Mouse (Mus musculus) ES-E14 (cell line): ENCODE data around the gene E030030I06Rik. TPM values are rescaled to one million over a fixed set of nuclear protein-coding genes. Genes with fewer than 3 reads are reported as not detected.
"Not testable (repeated sequence)": the region's sequence is repeated elsewhere in the genome, so short reads cannot be mapped to it uniquely, and the experiment has no call there.

Experiments
- DNase-seq: peaks from one replicate; pipeline ENCODE4 v3.0.0-alpha.2; 2013; ENCODE audit warnings: low read depth, low spot score
- H3K27ac ChIP-seq: 2 replicates; pipeline ENCODE4 v1.5.1; 2012; ENCODE audit warnings: low read depth, mild to moderate bottlenecking, low read length, moderate library complexity, mixed read lengths; ENCODE audit not compliant: poor library complexity, insufficient read depth, severe bottlenecking
- H3K36me3 ChIP-seq: 2 replicates; pipeline ENCODE4 v1.6.1; 2012; ENCODE audit warnings: mild to moderate bottlenecking, low read length, moderate library complexity, mixed read lengths; ENCODE audit not compliant: control insufficient read depth, poor library complexity, insufficient read depth, severe bottlenecking
- H3K4me1 ChIP-seq, 2 experiments: fragments of 150-350 bp in 1 of 2; sonication (generic) in 1 of 2; 2 replicates each; pipeline ENCODE4 v1.6.1; 2012; ENCODE audit warnings: low read length in 2 of 2, mild to moderate bottlenecking in 1 of 2, mixed read lengths in 1 of 2; ENCODE audit not compliant: control insufficient read depth in 2 of 2, insufficient read depth in 2 of 2, poor library complexity in 1 of 2
- H3K4me3 ChIP-seq, 2 experiments: fragments of 150-350 bp in 1 of 2; sonication (generic) in 1 of 2; 2 replicates each; pipeline ENCODE4 v1.5.1; 2012; ENCODE audit warnings: low read length in 2 of 2, low read depth in 1 of 2, mild to moderate bottlenecking in 1 of 2, mixed read lengths in 1 of 2; ENCODE audit not compliant: insufficient read depth in 1 of 2, poor library complexity in 1 of 2, severe bottlenecking in 1 of 2
- H3K9ac ChIP-seq: 2 replicates; pipeline ENCODE4 v1.6.1; 2012; ENCODE audit warnings: low read depth, mild to moderate bottlenecking, low read length, mixed read lengths; ENCODE audit not compliant: poor library complexity, insufficient read depth, severe bottlenecking
- H3K9me3 ChIP-seq: fragments of 150-350 bp; sonication (generic); 2 replicates; pipeline ENCODE4 v1.6.1; 2012; ENCODE audit warnings: low read depth, mild to moderate bottlenecking, low read length; ENCODE audit not compliant: control insufficient read depth, insufficient read depth
- CHD2 ChIP-seq: IDR thresholded peaks from 2 replicates; pipeline ENCODE4 v1.6.1; 2014; ENCODE audit warnings: mild to moderate bottlenecking, low read depth, low read length, inconsistent platforms
- HCFC1 ChIP-seq: IDR thresholded peaks from 2 replicates; pipeline ENCODE4 v1.6.1; 2012; ENCODE audit warnings: low read length, inconsistent platforms, borderline replicate concordance; ENCODE audit not compliant: insufficient read depth
- MAFK ChIP-seq: IDR thresholded peaks from 2 replicates; pipeline ENCODE4 v1.6.1; 2014; ENCODE audit warnings: mild to moderate bottlenecking, low read depth, low read length, inconsistent platforms; ENCODE audit not compliant: insufficient read depth
- ZC3H11A ChIP-seq: IDR thresholded peaks from 2 replicates; pipeline ENCODE4 v1.6.1; 2012; ENCODE audit warnings: low read depth, mild to moderate bottlenecking, inconsistent platforms, low read length, borderline replicate concordance
- ZNF384 ChIP-seq: IDR thresholded peaks from 2 replicates; pipeline ENCODE4 v1.6.1; 2012; ENCODE audit warnings: low read depth, low read length, inconsistent platforms
- in situ Hi-C, 2 experiments: fragments of 600-800 bp; cut with MboI; formaldehyde crosslinking; loops; one replicate each; pipeline ENCODE4 v1.15.1; 2025; ENCODE audit warnings: low sequenced_read_pairs in 2 of 2, inconsistent platforms in 1 of 2; ENCODE audit not compliant: unreplicated experiment in 2 of 2
- total RNA-seq: library from RNA; depleted of rRNA; stranded (reverse); fragments of 300-350 nt; gene quantifications from 2 replicates; pipeline ENCODE4 v1.2.3, GENCODE M21; 2012

Gene E030030I06Rik
- total RNA-seq, 1 experiment, result not detected

DNA sequence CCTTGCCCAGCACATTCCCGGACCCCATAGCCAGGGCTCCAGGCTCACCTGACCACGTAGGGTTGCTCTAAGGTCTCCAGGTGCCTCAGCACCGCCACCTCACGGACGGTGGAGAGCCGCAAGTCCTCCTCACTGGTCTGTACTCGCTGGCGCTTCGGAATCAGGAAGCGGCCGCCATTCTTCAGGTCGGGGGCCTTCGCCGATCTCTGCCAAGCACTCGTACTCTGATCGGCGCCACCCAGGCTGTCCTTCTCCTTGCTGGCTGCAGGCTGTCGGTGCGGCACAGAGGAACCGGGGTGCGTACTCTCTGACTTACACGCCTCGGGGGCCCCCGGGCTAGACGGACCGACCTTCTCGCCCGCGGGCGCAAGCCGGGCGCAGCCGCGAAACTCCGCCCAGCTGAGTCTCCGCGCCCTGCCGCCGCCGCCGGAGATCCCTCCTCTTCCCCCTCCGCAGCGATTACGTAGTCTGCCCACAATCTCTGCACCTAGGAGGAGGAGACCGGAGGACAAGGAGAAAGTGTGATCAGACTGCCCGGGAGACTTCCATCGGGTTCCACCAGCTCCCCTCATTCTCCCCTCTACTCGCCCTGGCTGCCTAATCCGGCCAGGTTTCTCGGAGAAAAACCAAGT, 513 bp downstream of the E030030I06Rik start:
- Histone ChIP-seq H3K9me3 (no peaks in the 10 kb centered on the region), H3K4me3 (peak overlapping the region; percentile 70 to 80), H3K9ac (peak overlapping the region; percentile 61), H3K27ac (no peak overlapping the region), H3K4me1 (no peaks in the 10 kb centered on the region), H3K36me3 (no peaks in the 10 kb centered on the region)
- no peak for DNase-seq
- TF ChIP-seq CHD2 (no peak), ZC3H11A (no peak), MAFK (no peak), ZNF384 (no peak), HCFC1 (no peak)
- in situ Hi-C loops, result no loop called here

DNA sequence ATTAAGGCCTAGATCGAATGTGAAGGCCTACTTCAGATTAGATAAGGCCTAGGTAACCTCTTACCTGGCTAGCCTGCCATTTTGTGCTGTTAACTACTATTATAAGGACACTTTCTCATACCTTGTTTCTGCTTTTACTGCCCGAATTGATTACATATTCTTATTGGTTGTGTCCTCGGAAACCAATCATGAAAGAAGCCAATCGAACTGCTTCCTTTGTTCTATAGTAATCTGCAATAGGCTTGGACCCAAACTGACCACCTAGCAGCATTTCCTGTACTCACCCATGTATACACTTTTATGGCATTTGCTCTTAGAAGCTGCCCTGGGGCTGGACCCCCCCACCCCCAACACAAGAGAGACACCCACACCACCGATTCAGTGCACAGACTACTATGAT, 6.1 kb downstream of the E030030I06Rik start:
- no peaks in the 10 kb centered on the region for H3K36me3 ChIP-seq
- H3K9me3 ChIP-seq, result no peaks in the 10 kb centered on the region
- no peak overlapping the region for H3K4me3 ChIP-seq
- H3K4me1 ChIP-seq, result no peaks in the 10 kb centered on the region
- no peak for DNase-seq
- in situ Hi-C loops, result no loop called here
- H3K9ac ChIP-seq, result no peak overlapping the region
- TF ChIP-seq ZC3H11A, result no peak
- TF ChIP-seq HCFC1, result no peak
- no peak for TF ChIP-seq CHD2
- TF ChIP-seq MAFK, result no peak
- no peak for TF ChIP-seq ZNF384
- H3K27ac ChIP-seq, result no peak overlapping the region

DNA sequence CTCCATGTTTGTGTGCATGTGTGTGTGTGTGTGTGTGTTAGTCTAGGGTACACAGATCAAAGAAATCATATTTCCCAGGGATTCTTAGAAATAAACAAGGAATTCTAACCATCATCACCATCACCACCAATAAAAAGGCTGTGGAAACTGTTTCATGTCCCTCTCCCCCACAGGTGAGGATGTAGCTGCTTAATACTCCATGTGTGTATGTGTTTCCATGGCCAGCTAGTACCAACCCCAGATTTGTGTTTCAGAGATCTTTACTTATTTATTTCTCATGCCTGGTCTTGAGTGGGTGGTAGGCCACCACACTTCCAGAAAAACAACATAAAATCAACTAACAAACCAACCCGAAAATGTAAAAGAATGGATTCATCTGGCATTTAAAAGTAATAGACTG, 6.9 kb downstream of the E030030I06Rik start:
- DNase-seq, result peak; percentile 98
- H3K4me1 ChIP-seq, H3K36me3 ChIP-seq, H3K9ac ChIP-seq, H3K9me3 ChIP-seq, H3K4me3 ChIP-seq, in situ Hi-C loops, H3K27ac ChIP-seq: not testable (repeated sequence)

DNA sequence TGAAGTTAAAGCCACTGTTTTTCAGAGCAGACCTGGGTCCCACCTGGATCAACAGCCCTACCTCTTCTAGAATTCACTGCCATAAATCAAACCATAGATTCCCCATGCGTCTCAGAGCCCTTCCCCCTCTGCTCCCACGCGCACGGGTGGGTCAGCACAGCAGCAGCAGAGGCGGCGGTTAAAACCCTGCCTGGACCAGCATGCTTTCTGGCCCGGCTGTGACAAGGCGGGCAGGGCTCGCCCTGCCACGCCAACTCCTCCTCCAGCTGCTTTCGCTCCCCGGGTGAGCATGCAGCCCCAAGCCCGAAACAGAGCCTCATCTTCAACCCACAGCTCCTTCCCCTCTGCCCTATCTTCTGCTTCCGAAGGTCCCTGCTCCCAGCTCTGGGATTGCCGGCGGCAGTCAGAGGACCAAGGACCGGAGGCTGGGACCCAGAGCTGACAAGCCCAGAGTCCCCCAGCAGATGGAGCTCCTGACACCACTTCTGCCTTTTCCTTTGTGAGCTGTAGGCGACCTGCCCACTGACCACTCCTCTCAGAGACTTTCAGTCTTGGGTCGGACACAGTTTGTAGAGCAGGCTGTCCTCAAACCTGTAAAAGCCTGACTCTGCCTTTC, 8.3 kb downstream of the E030030I06Rik start:
- H3K9me3 ChIP-seq, result no peaks in the 10 kb centered on the region
- no peak for DNase-seq
- H3K4me3 ChIP-seq, result peak overlapping the region; percentile 27 to 30; a peak in 1 of 4 replicates
- H3K9ac ChIP-seq, result no peak overlapping the region
- in situ Hi-C loops, result no loop called here
- no peaks in the 10 kb centered on the region for H3K36me3 ChIP-seq
- no peaks in the 10 kb centered on the region for H3K4me1 ChIP-seq
- H3K27ac ChIP-seq, result no peak overlapping the region
- no peak for TF ChIP-seq ZNF384

DNA sequence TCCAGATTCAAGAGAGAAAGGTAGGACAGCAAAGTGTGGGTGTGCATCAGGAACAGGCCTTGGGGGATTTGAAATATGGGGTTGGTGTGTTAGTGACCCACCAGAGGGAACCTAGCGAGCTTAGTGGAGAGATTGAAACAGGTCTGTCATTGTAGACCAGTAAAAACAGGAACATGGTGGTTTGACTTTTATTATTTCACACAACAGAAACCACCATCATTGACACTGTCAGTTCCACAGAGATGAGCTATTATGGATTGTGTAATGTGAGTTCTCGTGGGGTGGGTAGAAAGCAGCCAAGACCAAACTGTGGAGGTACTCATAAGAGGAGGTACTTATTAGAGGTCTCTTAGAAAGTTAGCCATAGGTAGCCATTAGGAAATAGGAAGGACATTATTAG, 74.5 kb downstream of the E030030I06Rik start:
- Histone ChIP-seq H3K9me3 (0 out of 2 replicates have a peak, but pooled peaks cover 1% of the 10 kb centered on the region), H3K27ac (no peak overlapping the region), H3K36me3 (no peaks in the 10 kb centered on the region), H3K4me1 (no peaks in the 10 kb centered on the region), H3K9ac (no peak overlapping the region), H3K4me3 (no peak overlapping the region)
- in situ Hi-C loops, result no loop called here
- DNase-seq, result no peak
- no peak for TF ChIP-seq CHD2
- no peak for TF ChIP-seq ZNF384
- TF ChIP-seq HCFC1, result no peak
- no peak for TF ChIP-seq MAFK
- no peak for TF ChIP-seq ZC3H11A
